Mouse (Mus musculus) layer of hippocampus, adult 9-11 months (tissue): Measurements from ENCODE around the gene Tex22.

Source experiments
- DNase-seq: peaks from one replicate; pipeline ENCODE4 v3.0.0; 2022

Tex22 gene

GRCm38 (mm10) chr12:113074329-113075062 lies at the start of gene Tex22:
TSS of gene Tex22 (plus strand) at chr12:113074502.
- peak; percentile 89 for DNase-seq

- DNase-seq: no peak
These were observed 47.7 kb upstream of the Tex22 start for GRCm38 (mm10) chr12:113026557-113026956.

- DNase-seq: no peak
These were observed 46.8 kb upstream of the Tex22 start for GRCm38 (mm10) chr12:113027495-113027894.

GRCm38 (mm10) chr12:113028067-113028466 lies 46.2 kb upstream of the Tex22 start:
- DNase-seq: peak; percentile 36

- no peak for DNase-seq
These were observed 45.4 kb upstream of the Tex22 start for GRCm38 (mm10) chr12:113028898-113029297.

GRCm38 (mm10) chr12:113030046-113030445 lies 44.3 kb upstream of the Tex22 start:
- no peak for DNase-seq

- no peak for DNase-seq
These were observed 43.3 kb upstream of the Tex22 start for GRCm38 (mm10) chr12:113030993-113031392.

- DNase-seq: no peak
These were observed 42.9 kb upstream of the Tex22 start for GRCm38 (mm10) chr12:113031441-113031840.

- peak; percentile 74 for DNase-seq
These were observed 41.7 kb upstream of the Tex22 start for GRCm38 (mm10) chr12:113032296-113033250.

- DNase-seq: no peak
These were observed 39.2 kb upstream of the Tex22 start for GRCm38 (mm10) chr12:113035093-113035492.

GRCm38 (mm10) chr12:113036996-113037395 lies 37.3 kb upstream of the Tex22 start:
- DNase-seq: no peak

GRCm38 (mm10) chr12:113038414-113038813 lies 35.9 kb upstream of the Tex22 start:
- DNase-seq: no peak

GRCm38 (mm10) chr12:113041481-113042439 lies 32.5 kb upstream of the Tex22 start:
- DNase-seq: peak; percentile 79

GRCm38 (mm10) chr12:113042543-113042942 lies 31.8 kb upstream of the Tex22 start:
- DNase-seq: no peak

- DNase-seq: no peak
These were observed 29.2 kb upstream of the Tex22 start for GRCm38 (mm10) chr12:113044916-113045677.

- DNase-seq: no peak
These were observed 27.4 kb upstream of the Tex22 start for GRCm38 (mm10) chr12:113046861-113047260.

- DNase-seq: peak; percentile 34
These were observed 26.2 kb upstream of the Tex22 start for GRCm38 (mm10) chr12:113048103-113048502.

- DNase-seq: no peak
These were observed 24.5 kb upstream of the Tex22 start for GRCm38 (mm10) chr12:113049836-113050235.

GRCm38 (mm10) chr12:113050671-113051070 lies 23.6 kb upstream of the Tex22 start:
- DNase-seq: no peak

GRCm38 (mm10) chr12:113051628-113052403 lies 22.5 kb upstream of the Tex22 start:
- no peak for DNase-seq

GRCm38 (mm10) chr12:113056089-113056488 lies 18.2 kb upstream of the Tex22 start:
- no peak for DNase-seq
